Mouse (Mus musculus): ENCODE measurements around the gene Otud3.

DNA sequence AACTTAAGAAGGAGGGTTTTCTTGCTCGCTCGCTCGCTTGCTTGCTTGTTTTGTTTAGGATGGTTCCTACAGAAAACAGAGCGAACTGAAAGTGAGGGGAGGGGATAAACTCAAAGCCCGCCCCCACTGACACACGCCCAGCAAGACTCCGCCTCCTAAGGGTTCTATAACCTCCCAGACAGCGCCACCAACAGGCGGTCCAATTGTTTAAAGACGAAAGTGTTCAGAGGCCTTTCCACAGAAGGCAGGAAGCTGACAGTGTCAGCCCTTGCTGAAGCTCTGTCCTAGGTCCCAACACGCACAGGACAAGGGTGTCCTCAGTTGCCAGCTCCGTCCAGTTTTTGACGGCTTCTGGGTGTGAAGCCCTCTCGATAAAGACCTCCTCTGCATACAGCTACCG, 30.0 kb upstream of the Otud3 start:
- TF ChIP-seq GATA1 (IDR thresholded peaks at IDR 0.05; ENCODE audit: borderline replicate concordance, low read length) (no peak), FLI1 (IDR thresholded peaks at IDR 0.05; ENCODE audit: low read length) (no peak)
